Mouse (Mus musculus): ENCODE measurements around the gene Pou3f3.

The Pou3f3 gene

DNA sequence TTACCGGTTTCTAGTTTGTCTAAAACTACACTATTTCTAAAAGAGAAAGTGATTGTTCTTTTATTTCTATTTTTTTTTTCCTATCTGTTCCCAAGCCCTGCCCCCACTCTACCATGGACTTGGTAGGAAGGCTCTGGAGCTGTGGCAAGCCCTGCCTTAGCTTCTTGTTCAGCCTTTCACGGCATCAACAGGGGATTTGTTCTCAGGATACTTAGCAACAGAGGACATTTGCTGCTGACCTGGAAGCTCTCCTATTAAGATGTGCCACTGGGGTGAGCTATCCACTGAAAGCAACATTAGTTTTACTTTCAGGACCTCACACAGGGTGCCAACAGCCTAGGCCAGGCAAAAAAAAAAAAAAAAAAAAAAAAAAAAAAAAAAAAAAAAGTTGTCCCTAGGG, 15.4 kb downstream of the Pou3f3 start:
- DNase-seq: no peak

- DNase-seq: no peak
Measured at GRCm38 (mm10) chr1:42711456-42712310, 16.1 kb downstream of the Pou3f3 start.

DNA sequence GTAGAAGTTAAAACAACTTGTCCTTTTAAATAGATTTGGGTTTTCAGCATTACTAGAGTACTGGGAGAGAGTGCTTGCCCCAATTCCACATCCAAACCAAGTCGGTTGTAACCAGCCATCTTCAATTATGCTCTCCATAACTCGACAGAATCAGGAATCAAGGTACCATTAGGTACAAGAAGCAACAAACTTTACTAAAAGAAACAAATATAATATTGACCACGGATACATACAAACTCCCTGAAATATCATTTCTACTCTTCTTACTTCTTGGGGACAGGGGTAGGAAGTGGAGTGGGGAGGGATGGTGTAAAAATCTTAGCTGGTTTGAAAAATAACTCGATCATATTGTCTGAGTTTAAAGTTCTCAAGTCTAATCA, 16.7 kb downstream of the Pou3f3 start:
- no peak for DNase-seq

DNA sequence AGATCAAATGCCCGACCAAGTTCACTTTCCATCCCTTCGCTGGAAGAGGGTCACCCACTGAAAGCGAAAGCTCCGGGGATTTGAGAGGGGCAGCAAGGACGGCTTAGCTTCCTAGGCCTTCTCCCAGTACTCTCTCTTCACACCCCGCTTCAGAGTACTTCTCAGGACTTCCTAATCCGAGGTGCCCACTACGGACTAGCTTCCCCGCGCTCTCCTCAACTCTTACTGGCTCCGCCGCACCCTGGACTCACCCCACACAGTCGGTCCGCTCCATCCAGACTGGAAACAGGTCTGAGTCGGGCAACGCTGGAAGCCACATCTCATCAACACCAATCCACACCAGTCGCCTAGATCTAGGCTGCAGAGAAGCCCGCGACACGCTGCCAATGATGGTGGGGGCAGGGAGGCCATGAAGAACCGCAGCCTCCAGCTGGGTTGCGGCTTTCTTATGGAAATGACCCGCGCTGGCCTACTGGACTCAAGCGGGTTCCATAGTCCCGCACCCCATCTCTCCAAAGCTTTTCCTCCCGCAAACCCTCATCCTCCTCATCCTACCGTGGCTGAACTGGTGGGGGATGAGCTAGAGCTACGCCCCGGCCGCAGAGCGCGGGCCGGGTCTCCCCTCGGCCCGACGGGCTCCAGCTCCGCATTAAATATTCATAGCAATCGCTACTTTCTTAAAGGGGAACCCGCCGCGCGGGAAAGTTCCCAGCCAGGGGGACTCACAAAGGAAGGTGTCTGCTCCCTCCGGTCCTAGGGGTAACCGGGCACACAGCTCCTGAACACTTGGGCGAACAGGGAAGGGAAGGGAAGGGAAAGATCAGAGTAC, 17.8 kb downstream of the Pou3f3 start:
- no peak for DNase-seq

DNA sequence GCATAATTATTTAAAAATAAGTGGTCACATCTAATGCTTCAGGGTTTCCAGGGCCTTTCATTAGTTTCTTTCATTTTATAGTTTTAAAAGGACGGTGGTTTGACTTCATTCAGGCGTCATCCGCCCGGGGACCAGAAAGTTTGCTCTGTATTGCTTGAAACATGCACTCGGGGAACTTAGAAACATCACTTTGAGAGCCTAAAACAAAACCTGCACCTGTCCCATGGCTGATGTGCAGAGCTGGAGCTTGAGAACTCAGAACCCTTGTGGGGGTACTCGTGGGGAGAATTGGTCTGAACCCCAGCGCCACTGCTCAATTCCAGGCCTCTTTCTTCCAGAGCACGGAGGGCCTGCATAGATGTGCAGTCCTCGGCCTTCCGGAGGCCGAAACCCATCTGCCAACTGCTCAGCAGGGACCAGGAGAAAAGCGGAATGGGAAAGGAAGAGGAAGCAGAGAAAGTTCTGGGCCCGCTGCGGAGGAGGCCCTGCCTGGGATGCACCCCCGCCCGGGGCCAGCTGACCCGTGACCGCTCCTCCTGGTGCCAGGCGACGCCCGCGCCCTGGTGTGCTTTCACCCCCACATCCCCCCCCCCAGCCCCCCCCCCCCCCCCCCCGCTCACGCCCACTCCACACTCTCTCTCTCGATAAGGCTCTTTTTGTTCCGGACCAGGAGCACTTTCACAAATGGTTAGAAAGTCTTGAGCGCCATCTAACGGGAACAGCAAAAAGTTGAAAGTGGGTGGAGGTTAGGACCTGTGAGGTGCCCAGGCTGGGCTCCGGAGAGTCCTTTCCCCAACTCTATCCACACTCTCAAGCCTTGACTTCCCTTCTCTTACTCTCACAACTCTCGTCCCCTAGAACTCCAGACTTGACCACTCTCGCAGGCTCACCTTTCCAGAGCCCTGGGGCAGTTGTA, 18.7 kb downstream of the Pou3f3 start:
- DNase-seq: no peak

GRCm38 (mm10) chr1:42718549-42718948, 23.0 kb downstream of the Pou3f3 start:
- no peak for DNase-seq

DNA sequence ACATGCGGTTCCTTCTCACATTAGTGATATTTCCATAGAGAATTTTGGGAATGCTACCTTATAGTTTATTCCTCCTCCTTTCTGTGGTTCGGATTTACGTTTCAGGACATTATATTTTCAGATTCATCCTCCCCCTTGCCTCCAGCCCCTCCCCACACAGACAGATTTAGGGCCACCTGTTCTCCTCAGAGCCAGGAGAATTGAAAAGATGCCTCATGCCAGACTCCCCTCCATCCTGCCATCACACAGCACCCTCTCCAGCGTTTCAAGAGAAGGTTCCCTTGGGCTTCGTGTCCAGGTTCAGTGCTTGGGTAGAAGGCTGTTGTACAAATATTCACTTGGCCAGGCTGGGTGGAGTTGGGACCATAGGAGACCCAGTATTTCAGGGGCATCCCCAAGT, 25.8 kb downstream of the Pou3f3 start:
- DNase-seq: no peak

- DNase-seq: no peak
Measured at GRCm38 (mm10) chr1:42723769-42724300, 28.3 kb downstream of the Pou3f3 start.

DNA sequence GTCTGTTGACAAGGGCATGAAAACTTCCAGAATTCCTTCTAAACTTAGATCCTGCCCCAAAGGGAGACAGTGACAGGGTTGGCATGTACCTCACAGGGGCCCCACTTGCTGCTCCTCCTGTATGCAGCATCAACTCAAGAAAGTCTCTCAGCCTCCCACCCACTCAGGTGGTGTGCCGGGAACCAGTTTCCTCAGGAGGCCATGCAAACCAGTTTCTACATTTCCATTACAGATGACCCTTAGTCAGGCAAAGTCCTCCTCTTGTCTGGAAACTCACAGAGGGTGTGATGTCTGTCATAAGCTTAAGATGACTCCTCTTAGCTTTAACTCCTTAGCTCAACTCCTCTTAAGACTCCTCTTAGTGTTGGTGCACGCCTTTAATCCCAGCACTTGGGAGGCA, 29.3 kb downstream of the Pou3f3 start:
- no peak for DNase-seq

DNA sequence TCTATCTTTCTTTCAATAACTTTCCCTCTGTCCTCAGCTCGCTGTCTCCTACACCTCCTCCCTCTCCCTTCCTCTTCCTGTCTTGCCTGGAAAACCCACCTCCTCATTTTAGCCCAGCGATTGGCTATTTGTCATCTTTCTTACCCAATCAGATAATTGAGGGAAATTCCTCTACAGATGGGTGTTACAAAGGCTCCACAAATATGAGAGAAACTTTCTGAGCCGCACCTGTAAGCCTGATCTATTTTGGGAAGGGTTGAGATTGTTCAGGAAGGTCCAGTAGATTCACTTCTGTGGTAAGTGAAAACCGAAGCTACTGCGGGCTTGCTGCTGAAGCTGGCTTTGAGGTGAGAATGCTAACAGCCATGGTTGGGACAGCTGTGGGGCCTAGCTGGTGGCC, 31.6 kb downstream of the Pou3f3 start:
- no peak for DNase-seq

GRCm38 (mm10) chr1:42727676-42728075, 32.1 kb downstream of the Pou3f3 start:
- DNase-seq: no peak

- no peak for DNase-seq
Measured at GRCm38 (mm10) chr1:42741383-42742241, 46.0 kb downstream of the Pou3f3 start.

DNA sequence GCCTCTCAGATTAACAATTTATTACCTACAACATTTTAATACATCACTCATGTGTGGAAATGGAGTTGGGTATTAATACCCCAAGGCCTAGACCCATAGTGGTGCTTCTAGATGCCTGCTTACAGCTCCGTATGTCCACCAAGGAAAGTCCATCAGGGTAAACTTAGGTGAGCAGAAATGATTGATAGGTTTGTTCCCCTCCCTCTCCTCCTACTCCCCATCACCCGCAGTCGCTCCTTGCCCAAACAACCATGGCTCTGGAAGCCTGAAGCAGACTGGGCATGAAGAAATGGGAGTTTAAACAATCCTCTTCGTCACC, 46.6 kb downstream of the Pou3f3 start:
- DNase-seq: no peak

DNA sequence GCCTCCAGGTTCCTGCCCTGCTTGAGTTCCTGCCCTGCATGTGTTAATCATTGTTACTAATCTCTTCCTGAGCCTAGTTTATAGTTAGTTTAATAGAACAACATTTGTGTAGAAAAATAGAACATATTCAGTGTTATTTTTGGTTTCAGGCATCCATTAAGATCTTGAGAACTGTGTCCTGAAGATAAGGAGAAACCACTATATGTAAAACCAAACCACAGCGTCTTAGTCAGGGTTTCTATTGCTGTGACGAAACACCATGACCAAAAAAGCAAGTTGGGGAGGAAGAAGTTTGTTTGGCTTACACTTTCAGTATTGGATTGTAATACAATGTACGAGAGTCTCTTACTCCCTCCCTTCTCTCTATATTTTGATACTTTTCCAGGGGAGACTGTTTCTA, 49.5 kb downstream of the Pou3f3 start:
- no peak for DNase-seq

- no peak for DNase-seq
Measured at GRCm38 (mm10) chr1:42749536-42750292, 54.1 kb downstream of the Pou3f3 start.

Measured in thymus, postnatal 25 days (tissue).